Mouse (Mus musculus): ENCODE data around the gene Shbg. TPM values are rescaled to one million over a fixed set of nuclear protein-coding genes. Genes with fewer than 3 reads are reported as not detected.

The Shbg gene
- polyA plus RNA-seq (2012): not detected in 2 replicates

GRCm38 (mm10) chr11:69617805-69618204 lies at the start of gene Shbg:
Gene Shbg (minus strand): TSS chr11:69617905.

GRCm38 (mm10) chr11:69665961-69666664 lies 48.4 kb upstream of the Shbg start, which contains the start of gene Cd68:
Gene Cd68 (minus strand): TSS chr11:69666153.

DNA sequence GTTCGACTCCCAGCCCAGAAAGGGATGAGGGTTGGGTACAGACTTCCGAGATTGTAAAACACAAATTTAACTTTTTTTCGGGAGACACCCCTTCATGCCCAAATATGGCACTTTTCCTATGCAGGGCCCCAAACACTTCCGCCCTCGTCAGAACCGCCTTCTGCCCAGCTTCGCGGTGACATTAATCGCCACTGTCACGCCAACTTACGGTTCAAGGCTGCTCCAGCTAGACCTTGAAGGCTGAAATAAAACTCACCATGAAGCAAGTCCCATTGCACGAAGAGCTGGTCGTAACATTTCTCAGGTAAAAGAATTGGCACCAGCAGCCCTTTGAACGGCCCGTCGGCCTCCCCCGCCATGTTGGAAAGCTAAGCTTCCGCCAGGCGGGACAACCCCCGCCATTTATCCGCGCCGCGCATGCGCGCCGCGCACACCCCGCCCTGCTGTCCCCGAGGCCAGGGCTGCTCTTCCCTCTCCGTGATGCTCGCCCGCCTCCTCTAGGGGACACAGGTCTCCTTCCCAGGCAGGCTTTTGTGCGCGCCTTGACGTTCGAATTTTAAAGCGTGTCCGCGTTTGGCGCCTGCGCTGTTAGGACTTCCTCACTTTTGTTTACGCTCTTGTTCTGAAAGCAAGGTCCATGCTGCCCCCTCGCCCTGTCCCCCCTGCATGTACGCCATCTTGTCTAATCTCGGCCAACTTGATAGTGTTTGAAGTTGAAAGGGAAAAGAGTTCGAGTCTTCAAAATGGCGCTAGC lies 44.7 kb upstream of the Shbg start, which contains the start of gene Mpdu1:
Gene Mpdu1 (minus strand): TSS at position 430 of the 754 bp plus-strand sequence.

DNA sequence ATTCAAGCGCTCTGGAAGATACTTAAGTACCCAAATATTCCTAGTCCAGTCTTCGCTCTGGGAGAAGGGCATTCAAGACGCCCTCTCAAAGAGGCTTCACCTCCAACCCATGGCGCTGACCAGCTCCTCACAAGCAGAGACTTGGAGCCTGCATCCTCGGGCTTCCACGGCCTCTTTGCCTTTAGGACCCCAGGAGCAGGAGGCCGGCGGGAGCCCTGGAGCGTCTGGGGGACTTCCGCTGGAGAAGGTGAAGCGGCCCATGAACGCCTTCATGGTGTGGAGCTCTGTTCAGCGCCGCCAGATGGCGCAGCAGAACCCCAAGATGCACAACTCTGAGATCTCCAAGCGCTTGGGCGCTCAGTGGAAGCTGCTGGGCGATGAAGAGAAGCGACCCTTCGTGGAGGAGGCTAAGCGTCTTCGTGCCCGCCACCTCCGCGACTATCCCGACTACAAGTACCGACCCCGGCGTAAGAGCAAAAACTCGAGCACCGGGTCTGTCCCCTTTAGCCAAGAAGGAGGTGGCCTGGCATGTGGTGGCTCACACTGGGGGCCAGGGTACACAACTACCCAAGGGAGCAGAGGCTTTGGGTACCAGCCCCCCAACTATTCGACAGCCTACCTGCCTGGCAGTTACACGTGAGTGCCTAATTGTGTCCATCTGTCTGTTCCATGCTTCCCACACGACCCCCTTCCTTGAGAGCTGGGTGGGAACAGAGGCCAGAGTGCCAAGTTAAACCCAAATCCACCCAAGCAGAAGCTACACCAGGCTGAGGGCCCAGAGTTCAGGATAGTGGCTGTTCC lies 37.8 kb upstream of the Shbg start, which contains the start of gene Sox15:
Gene Sox15 (plus strand): TSS at position 51 of the 801 bp plus-strand sequence.

DNA sequence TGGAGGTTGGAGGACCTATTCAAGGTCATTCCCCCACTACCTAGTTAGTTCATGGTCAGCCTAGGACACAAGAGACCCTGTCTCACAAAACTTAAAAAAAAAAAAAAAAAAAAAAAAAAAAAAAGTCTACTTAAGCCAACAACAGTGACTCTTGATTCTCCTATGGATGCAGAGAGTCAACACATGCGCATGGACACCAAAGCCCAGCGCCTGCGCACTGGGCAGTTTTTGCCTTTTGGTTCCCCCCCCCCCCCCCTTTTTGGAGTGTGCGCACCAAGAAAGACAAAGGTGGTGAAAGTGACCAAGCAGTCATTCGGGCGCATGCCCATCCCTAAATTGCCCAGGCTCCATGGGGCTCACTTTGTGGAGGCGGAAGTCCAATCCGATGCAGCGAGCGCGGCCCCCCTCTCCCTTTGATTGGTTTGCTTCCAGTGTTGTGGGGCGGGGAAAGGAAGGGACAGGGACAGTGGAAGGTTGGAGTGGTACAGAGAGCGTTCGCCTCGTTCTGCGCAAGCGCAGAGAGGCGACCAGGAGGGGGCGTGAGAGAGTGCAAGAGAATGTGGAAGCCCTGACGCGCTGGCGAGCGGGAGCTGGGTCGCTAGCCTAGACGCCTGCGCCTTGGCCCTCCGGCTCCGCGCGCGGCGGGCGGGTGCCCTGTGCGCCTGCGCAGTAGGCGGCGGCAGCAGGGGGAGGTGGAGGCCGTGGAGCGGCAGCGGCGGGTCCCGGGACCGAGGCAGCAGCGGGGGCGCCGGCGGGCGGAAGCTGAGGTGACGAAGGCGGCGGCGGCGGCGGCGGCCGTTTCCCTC lies 14.8 kb upstream of the Shbg start, which contains the start of gene Fxr2:
Gene Fxr2 (plus strand): TSS at position 707 of the 806 bp plus-strand sequence.

GRCm38 (mm10) chr11:69621571-69622268 lies 4.0 kb upstream of the Shbg start, which contains the start of gene Sat2:
Gene Sat2 (plus strand): TSS chr11:69622024.

GRCm38 (mm10) chr11:69605726-69606490 lies 11.8 kb downstream of the Shbg start, which contains the start of gene Atp1b2:
Gene Atp1b2 (minus strand): TSS chr11:69605942.

DNA sequence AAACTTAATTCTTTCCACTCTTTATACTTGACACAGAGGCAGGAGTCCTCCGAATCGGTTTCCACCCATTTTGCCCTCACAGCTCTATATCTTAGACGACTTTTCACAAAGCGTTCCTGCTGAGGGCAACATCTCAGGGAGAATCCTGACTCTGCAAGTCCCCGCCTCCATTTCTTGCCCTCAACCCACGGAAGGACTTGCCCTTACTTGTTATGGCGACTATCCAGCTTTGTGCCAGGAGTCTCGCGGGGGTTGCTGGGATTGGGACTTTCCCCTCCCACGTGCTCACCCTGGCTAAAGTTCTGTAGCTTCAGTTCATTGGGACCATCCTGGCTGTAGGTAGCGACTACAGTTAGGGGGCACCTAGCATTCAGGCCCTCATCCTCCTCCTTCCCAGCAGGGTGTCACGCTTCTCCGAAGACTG lies 37.6 kb downstream of the Shbg start, which contains the start of the genes Wrap53 and Trp53:
Gene Wrap53 (minus strand): TSS at position 165 of the 424 bp plus-strand sequence.
Gene Trp53 (plus strand): TSS at position 269 of the 424 bp plus-strand sequence.

Other genes starting within 250 kb of the Shbg start
- 147 and 202 TPM in 2 replicates for gene Chd3, start 248.5 kb downstream of the Shbg start, polyA plus RNA-seq (2012)
- gene Naa38, start 222.4 kb downstream of the Shbg start, polyA plus RNA-seq (2012): 114 and 133 TPM in 2 replicates
- gene Cyb5d1, start 222.3 kb downstream of the Shbg start, polyA plus RNA-seq (2012): 8.7 and 8.8 TPM in 2 replicates
- 1.6 and 2.5 TPM in 2 replicates for gene Tmem88, start 219.7 kb downstream of the Shbg start, polyA plus RNA-seq (2012)
- 242 and 341 TPM in 2 replicates for gene Kdm6b, start 204.2 kb downstream of the Shbg start, polyA plus RNA-seq (2012)
- 0.03 TPM in 1 of 2 replicates, not detected in the other for gene Dnah2, start 68.8 kb downstream of the Shbg start, polyA plus RNA-seq (2012)
- 0.69 and 1.4 TPM in 2 replicates for gene Efnb3, start 57.7 kb downstream of the Shbg start, polyA plus RNA-seq (2012)
- 15.1 and 19.3 TPM in 2 replicates for gene Wrap53, start 37.6 kb downstream of the Shbg start, polyA plus RNA-seq (2012)
- 107 and 113 TPM in 2 replicates for gene Trp53, start 37.5 kb downstream of the Shbg start, polyA plus RNA-seq (2012)
- 60.8 and 72.4 TPM in 2 replicates for gene Atp1b2, start 12.0 kb downstream of the Shbg start, polyA plus RNA-seq (2012)
- gene Sat2, start 4.1 kb upstream of the Shbg start, polyA plus RNA-seq (2012): not detected in 2 replicates
- gene Fxr2, start 15.1 kb upstream of the Shbg start, polyA plus RNA-seq (2012): 78.1 and 86.4 TPM in 2 replicates
- gene Sox15, start 37.4 kb upstream of the Shbg start, polyA plus RNA-seq (2012): 0.48 and 1.3 TPM in 2 replicates
- gene Mpdu1, start 44.7 kb upstream of the Shbg start, polyA plus RNA-seq (2012): 34.6 and 45.3 TPM in 2 replicates
- gene Cd68, start 48.2 kb upstream of the Shbg start, polyA plus RNA-seq (2012): 27.8 and 36.3 TPM in 2 replicates
- gene Eif4a1, start 54.5 kb upstream of the Shbg start, polyA plus RNA-seq (2012): 275 and 277 TPM in 2 replicates
- 103 and 104 TPM in 2 replicates for gene Senp3, start 64.2 kb upstream of the Shbg start, polyA plus RNA-seq (2012)
- 11.4 TPM in 2 replicates for gene Tnfsf13, start 67.9 kb upstream of the Shbg start, polyA plus RNA-seq (2012)
- 7.9 and 10.0 TPM in 2 replicates for gene Tnfsf12, start 77.9 kb upstream of the Shbg start, polyA plus RNA-seq (2012)
- gene Tnfsfm13, start 78.2 kb upstream of the Shbg start, polyA plus RNA-seq (2012): 2.5 and 3.6 TPM in 2 replicates
- gene Polr2a, start 140.7 kb upstream of the Shbg start, polyA plus RNA-seq (2012): 82.4 and 83.8 TPM in 2 replicates
- gene Slc35g3, start 144.1 kb upstream of the Shbg start, polyA plus RNA-seq (2012): not detected in 2 replicates
- gene Zbtb4, start 148.0 kb upstream of the Shbg start, polyA plus RNA-seq (2012): 3.7 and 6.1 TPM in 2 replicates
- gene Chrnb1, start 178.0 kb upstream of the Shbg start, polyA plus RNA-seq (2012): 1.1 and 1.2 TPM in 2 replicates
- gene Fgf11, start 184.0 kb upstream of the Shbg start, polyA plus RNA-seq (2012): 1.1 and 1.4 TPM in 2 replicates
- gene Tmem102, start 187.7 kb upstream of the Shbg start, polyA plus RNA-seq (2012): 0.03 TPM in 1 of 2 replicates, not detected in the other
- not detected in 2 replicates for gene Gm39566, start 197.4 kb upstream of the Shbg start, polyA plus RNA-seq (2012)
- gene Spem2, start 200.6 kb upstream of the Shbg start, polyA plus RNA-seq (2012): not detected in 2 replicates
- 0.11 TPM in 1 of 2 replicates, not detected in the other for gene Spem1, start 204.3 kb upstream of the Shbg start, polyA plus RNA-seq (2012)
- gene Nlgn2, start 219.9 kb upstream of the Shbg start, polyA plus RNA-seq (2012): 40.3 and 57.2 TPM in 2 replicates
- gene Tmem256, start 220.6 kb upstream of the Shbg start, polyA plus RNA-seq (2012): 437 and 678 TPM in 2 replicates
- gene Plscr3, start 228.5 kb upstream of the Shbg start, polyA plus RNA-seq (2012): 149 and 165 TPM in 2 replicates
- gene Tnk1, start 240.8 kb upstream of the Shbg start, polyA plus RNA-seq (2012): 0.27 and 0.99 TPM in 2 replicates

Data from megakaryocyte-erythroid progenitor cell, adult 5 weeks (primary cell).